Mouse (Mus musculus) embryonic stem cell, embryonic (primary cell): ENCODE data around the gene Tmem107.

Experiments
- CTCF ChIA-PET, 4 experiments: fragments of 300-600 bp in 2 of 4; fragments of 350-600 bp in 2 of 4; sonication (Branson Sonifier 250); formaldehyde crosslinking; loops; one replicate each; lab custom pipeline; 2022; ENCODE audit warnings: inconsistent platforms in 2 of 4; lab: Charles Lee
- POLR2A ChIA-PET, 4 experiments: fragments of 300-600 bp in 2 of 4; fragments of 350-600 bp in 2 of 4; sonication (Branson Sonifier 250); formaldehyde crosslinking; loops; one replicate each; lab custom pipeline; 2022; ENCODE audit warnings: antibody characterized with exemption in 4 of 4, inconsistent platforms in 1 of 4; lab: Charles Lee

The Tmem107 gene

GRCm38 (mm10) chr11:69089616-69090290 lies 19.1 kb downstream of the Tmem107 start:
- ChIA-PET CTCF (interaction anchor here in 1 of 4 experiments (1.0 kb wide), 1 partner anchor 23 kb away, joined by 3 read pairs; no protein-coding TSS in a partner anchor), POLR2A (interaction anchor here in 3 of 4 experiments (0.7 to 19.7 kb wide), 6 partner anchors 9 to 145 kb away, joined by 3 to 547 read pairs (median 138); partner anchors contain the start of genes Tmem107 (in 2 of the 3), 9130213A22Rik (in 1 of the 3) and Hes7 (in 1 of the 3))

GRCm38 (mm10) chr11:69090367-69090766 lies 19.8 kb downstream of the Tmem107 start:
- CTCF ChIA-PET: interaction anchor here in 1 of 4 experiments (1.3 kb wide), 1 partner anchor 43 kb away, joined by 3 read pairs; no protein-coding TSS in a partner anchor

GRCm38 (mm10) chr11:69091566-69092385 lies 21.2 kb downstream of the Tmem107 start:
- ChIA-PET CTCF (interaction anchor here (0.5 to 3.0 kb wide), 19 partner anchors 10 to 231 kb away, joined by 3 to 14 read pairs (median 4); partner anchors contain the start of gene 9130213A22Rik (in 1 of the 4)), POLR2A (interaction anchor here (0.7 to 19.7 kb wide), 15 partner anchors 8 to 67 kb away, joined by 3 to 547 read pairs (median 5); partner anchors contain the start of genes Tmem107 (in 3 of the 4), 9130213A22Rik (in 2 of the 4), Borcs6 (in 1 of the 4) and Hes7 (in 1 of the 4))

More at GRCm38 (mm10) chr11:69090367-69090766, 19.8 kb downstream of the Tmem107 start:
- POLR2A ChIA-PET: interaction anchor here in 3 of 4 experiments (0.9 to 19.7 kb wide), 5 partner anchors 14 to 508 kb away, joined by 3 to 547 read pairs (median 269); partner anchors contain the start of genes Tmem107 (in 3 of the 3), 9130213A22Rik (in 1 of the 3) and Hes7 (in 1 of the 3)

- CTCF ChIA-PET: interaction anchor here (0.5 to 3.0 kb wide), 22 partner anchors 9 to 367 kb away, joined by 3 to 14 read pairs (median 4); partner anchors contain the start of genes 9130213A22Rik (in 1 of the 4) and Slc25a35 (in 1 of the 4)
Observed at GRCm38 (mm10) chr11:69092386-69092751, 21.8 kb downstream of the Tmem107 start.

GRCm38 (mm10) chr11:69092871-69093270 lies 22.3 kb downstream of the Tmem107 start:
- CTCF ChIA-PET: interaction anchor here (0.6 to 3.0 kb wide), 21 partner anchors 8 to 366 kb away, joined by 3 to 14 read pairs (median 4); partner anchors contain the start of genes 9130213A22Rik (in 1 of the 4), Borcs6 (in 1 of the 4) and Slc25a35 (in 1 of the 4)
- POLR2A ChIA-PET: interaction anchor here (0.6 to 19.7 kb wide), 20 partner anchors 8 to 64 kb away, joined by 3 to 547 read pairs (median 4); partner anchors contain the start of genes Tmem107 (in 3 of the 4), 9130213A22Rik (in 2 of the 4), Borcs6 (in 1 of the 4) and Hes7 (in 1 of the 4)

More at GRCm38 (mm10) chr11:69092386-69092751, 21.8 kb downstream of the Tmem107 start:
- POLR2A ChIA-PET: interaction anchor here (0.6 to 19.7 kb wide), 16 partner anchors 10 to 64 kb away, joined by 3 to 547 read pairs (median 5); partner anchors contain the start of genes Tmem107 (in 3 of the 4), 9130213A22Rik (in 2 of the 4), Borcs6 (in 1 of the 4) and Hes7 (in 1 of the 4)

- ChIA-PET POLR2A (interaction anchor here (0.8 to 19.7 kb wide), 30 partner anchors 9 to 241 kb away, joined by 3 to 547 read pairs (median 8); partner anchors contain the start of genes Tmem107 (in 3 of the 4), 9130213A22Rik (in 2 of the 4), Borcs6 (in 2 of the 4) and Cntrob (in 1 of the 4)), CTCF (interaction anchor here in 3 of 4 experiments (0.6 to 3.0 kb wide), 11 partner anchors 13 to 918 kb away, joined by 3 to 14 read pairs (median 7); partner anchors contain the start of genes Borcs6 (in 1 of the 3) and Slc25a35 (in 1 of the 3))
Observed at GRCm38 (mm10) chr11:69093856-69094255, 23.2 kb downstream of the Tmem107 start.

GRCm38 (mm10) chr11:69094697-69095429 lies 24.3 kb downstream of the Tmem107 start, which contains the start of gene Per1:
Per1 (plus strand) TSS chr11:69095217.
- ChIA-PET CTCF (interaction anchor here in 3 of 4 experiments (0.6 to 2.0 kb wide), 14 partner anchors 12 to 538 kb away, joined by 3 to 13 read pairs (median 4); partner anchors contain the start of genes Fxr2 (in 1 of the 3) and Hes7 (in 1 of the 3)), POLR2A (interaction anchor here (0.6 to 19.7 kb wide), 58 partner anchors 8 to 1574 kb away, joined by 3 to 547 read pairs (median 5); partner anchors contain the start of genes Tmem107 (in 3 of the 4), 9130213A22Rik (in 2 of the 4), Borcs6 (in 2 of the 4) and Trp53 (in 2 of the 4))

GRCm38 (mm10) chr11:69095511-69096231 lies 25.1 kb downstream of the Tmem107 start:
- POLR2A ChIA-PET: interaction anchor here (0.6 to 19.7 kb wide), 49 partner anchors 8 to 906 kb away, joined by 3 to 547 read pairs (median 7); partner anchors contain the start of genes Tmem107 (in 3 of the 4), 9130213A22Rik (in 2 of the 4), Trp53 (in 2 of the 4) and Wrap53 (in 2 of the 4)
- CTCF ChIA-PET: interaction anchor here (0.6 to 2.0 kb wide), 11 partner anchors 11 to 1076 kb away, joined by 3 to 13 read pairs (median 4); partner anchors contain the start of genes Fxr2 (in 1 of the 4) and Hes7 (in 1 of the 4)

- CTCF ChIA-PET: interaction anchor here in 2 of 4 experiments (0.6 to 0.8 kb wide), 2 partner anchors 16 to 85 kb away, joined by 3 read pairs; no protein-coding TSS in a partner anchor
Observed at GRCm38 (mm10) chr11:69096360-69096986, 25.9 kb downstream of the Tmem107 start.

GRCm38 (mm10) chr11:69096987-69097900 lies 26.6 kb downstream of the Tmem107 start:
- ChIA-PET CTCF (interaction anchor here in 1 of 4 experiments (0.6 to 0.8 kb wide), 3 partner anchors 17 to 84 kb away, joined by 3 read pairs; no protein-coding TSS in a partner anchor), POLR2A (interaction anchor here in 3 of 4 experiments (0.6 to 19.7 kb wide), 34 partner anchors 10 to 781 kb away, joined by 3 to 547 read pairs (median 4); partner anchors contain the start of genes Tmem107 (in 3 of the 3), Borcs6 (in 2 of the 3), Hes7 (in 2 of the 3) and 9130213A22Rik (in 1 of the 3))

More at GRCm38 (mm10) chr11:69096360-69096986, 25.9 kb downstream of the Tmem107 start:
- POLR2A ChIA-PET: interaction anchor here in 3 of 4 experiments (0.7 to 19.7 kb wide), 24 partner anchors 9 to 781 kb away, joined by 3 to 547 read pairs (median 10); partner anchors contain the start of genes Tmem107 (in 3 of the 3), Borcs6 (in 2 of the 3), Hes7 (in 2 of the 3) and 9130213A22Rik (in 1 of the 3)

GRCm38 (mm10) chr11:69098039-69098761 lies 27.6 kb downstream of the Tmem107 start:
- POLR2A ChIA-PET: interaction anchor here (0.6 to 19.7 kb wide), 44 partner anchors 10 to 1775 kb away, joined by 3 to 547 read pairs (median 4); partner anchors contain the start of genes Tmem107 (in 3 of the 4), Borcs6 (in 2 of the 4), Hes7 (in 2 of the 4) and 9130213A22Rik (in 1 of the 4)
- CTCF ChIA-PET: interaction anchor here in 1 of 4 experiments (0.6 to 2.3 kb wide), 5 partner anchors 8 to 31 kb away, joined by 3 to 15 read pairs (median 3); no protein-coding TSS in a partner anchor

- CTCF ChIA-PET: interaction anchor here in 1 of 4 experiments (0.6 to 2.3 kb wide), 5 partner anchors 8 to 32 kb away, joined by 3 to 15 read pairs (median 3); no protein-coding TSS in a partner anchor
- POLR2A ChIA-PET: interaction anchor here (0.5 to 19.7 kb wide), 29 partner anchors 10 to 1774 kb away, joined by 3 to 417 read pairs (median 5); partner anchors contain the start of genes Tmem107 (in 3 of the 4), Borcs6 (in 2 of the 4), 9130213A22Rik (in 1 of the 4) and Aloxe3 (in 1 of the 4)
Observed at GRCm38 (mm10) chr11:69098762-69099091, 28.1 kb downstream of the Tmem107 start.
